Mouse (Mus musculus) kidney, postnatal 14 days (tissue): ENCODE results near the gene Ccl4.

Experiments
- DNase-seq: peaks from one replicate; pipeline ENCODE4 v3.0.0; 2022; ENCODE audit warnings: mixed read lengths

Gene Ccl4

DNA sequence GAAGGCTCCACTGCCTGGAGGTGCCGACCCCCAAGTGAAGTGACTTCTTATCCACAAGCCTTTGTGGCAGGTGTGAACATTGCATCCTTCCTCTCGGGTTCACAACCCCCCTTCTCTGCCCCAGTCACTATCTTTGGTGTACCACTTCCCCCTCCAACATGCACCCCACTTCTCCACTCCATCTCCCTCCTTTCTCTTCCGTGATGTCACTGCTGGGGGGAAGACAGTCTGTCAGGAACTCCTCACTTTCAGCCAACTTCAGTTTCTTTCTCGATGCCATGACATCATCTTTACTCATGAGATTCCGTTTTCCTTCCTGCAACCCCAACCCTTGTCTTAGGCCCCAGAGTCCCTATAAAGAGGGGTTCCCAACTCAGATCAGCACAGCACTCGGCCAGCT lies at the start of gene Ccl4:
Gene Ccl4, plus strand, starts transcription at position 381 of the 400 bp plus-strand sequence.
- no peak for DNase-seq

GRCm38 (mm10) chr11:83616586-83616985 lies 45.8 kb upstream of the Ccl4 start:
- no peak for DNase-seq

GRCm38 (mm10) chr11:83618238-83618637 lies 44.1 kb upstream of the Ccl4 start:
- no peak for DNase-seq

GRCm38 (mm10) chr11:83619037-83619436 lies 43.3 kb upstream of the Ccl4 start:
- no peak for DNase-seq

DNA sequence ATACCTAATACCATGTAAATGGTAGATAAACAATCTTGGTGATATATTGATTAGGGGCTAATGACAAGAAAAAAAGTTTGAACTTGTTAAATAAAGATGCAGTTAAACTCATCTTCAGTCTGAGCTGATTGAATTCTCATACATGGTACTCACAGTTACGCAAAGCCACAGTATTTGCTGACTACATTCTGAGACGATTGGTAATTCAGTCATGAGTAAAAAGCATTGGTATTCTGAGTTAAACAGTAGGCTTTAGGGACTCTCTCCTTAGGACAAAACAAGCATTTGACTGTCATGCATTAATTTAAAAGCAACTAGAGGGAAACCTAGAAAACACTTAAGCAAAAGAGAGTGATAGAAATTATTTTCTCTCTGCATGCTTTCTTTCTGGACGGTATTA lies 38.8 kb upstream of the Ccl4 start:
- DNase-seq: no peak

- no peak for DNase-seq
These were observed 33.6 kb upstream of the Ccl4 start for GRCm38 (mm10) chr11:83628808-83629207.

DNA sequence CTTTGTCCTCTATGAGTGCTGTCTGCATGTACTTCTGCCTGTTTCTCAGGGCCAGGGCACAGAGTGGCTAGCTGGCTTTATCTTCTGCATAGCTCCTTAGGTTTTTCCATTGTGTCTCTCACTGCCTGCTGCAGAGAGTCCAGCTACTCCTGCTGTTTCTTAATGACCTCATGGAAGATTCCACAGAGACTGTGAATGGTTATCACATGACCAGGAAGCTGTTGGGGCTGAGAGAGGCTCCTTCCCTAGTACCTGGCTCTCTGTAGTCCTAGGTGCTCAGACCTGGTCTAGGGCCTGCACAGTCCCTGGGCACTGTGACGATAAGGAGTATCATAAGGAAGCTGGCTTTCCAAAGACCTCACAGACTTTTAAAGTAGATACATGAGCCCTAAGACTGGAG lies 31.8 kb upstream of the Ccl4 start:
- DNase-seq: no peak

- DNase-seq: no peak
These were observed 31.3 kb upstream of the Ccl4 start for GRCm38 (mm10) chr11:83631065-83631464.

DNA sequence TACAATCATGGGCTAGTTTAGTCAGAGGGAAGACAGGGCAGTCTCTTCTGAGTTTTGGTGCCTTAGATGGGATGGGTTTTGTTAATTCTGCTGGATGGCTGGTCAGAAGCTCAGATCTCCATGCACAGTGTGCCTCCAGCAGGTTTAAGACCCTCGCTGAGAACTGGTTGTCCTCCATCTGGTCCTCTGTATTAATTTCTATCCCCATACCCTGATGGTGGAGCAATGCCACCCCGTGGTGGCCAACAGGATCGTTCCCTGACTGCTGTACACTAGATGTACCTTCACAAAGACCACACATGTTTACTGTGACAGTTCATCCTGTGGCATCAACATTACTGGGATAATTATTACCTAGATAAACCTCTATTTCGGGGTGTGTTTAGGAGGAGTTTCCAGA lies 29.6 kb upstream of the Ccl4 start:
- DNase-seq: peak; percentile 32

DNA sequence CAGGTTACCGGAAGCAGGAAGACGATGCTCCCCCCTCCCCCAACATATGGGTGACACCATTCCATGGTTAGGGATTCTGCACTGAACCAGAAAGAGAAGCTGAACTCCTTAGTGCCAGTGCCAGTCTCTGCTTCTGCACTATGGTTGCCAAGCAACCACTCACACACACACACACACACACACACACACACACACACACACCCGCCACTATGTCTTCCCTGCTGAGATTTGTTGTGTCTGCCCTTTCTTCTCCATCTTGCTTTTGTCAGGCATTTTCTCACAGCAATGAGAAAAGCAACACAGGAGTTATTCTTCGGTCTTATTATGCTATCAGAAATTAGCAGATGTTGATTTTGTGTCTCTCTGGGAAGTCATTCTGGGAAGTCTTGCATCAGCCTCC lies 28.0 kb upstream of the Ccl4 start:
- no peak for DNase-seq

GRCm38 (mm10) chr11:83634898-83635297 lies 27.5 kb upstream of the Ccl4 start:
- DNase-seq: no peak

DNA sequence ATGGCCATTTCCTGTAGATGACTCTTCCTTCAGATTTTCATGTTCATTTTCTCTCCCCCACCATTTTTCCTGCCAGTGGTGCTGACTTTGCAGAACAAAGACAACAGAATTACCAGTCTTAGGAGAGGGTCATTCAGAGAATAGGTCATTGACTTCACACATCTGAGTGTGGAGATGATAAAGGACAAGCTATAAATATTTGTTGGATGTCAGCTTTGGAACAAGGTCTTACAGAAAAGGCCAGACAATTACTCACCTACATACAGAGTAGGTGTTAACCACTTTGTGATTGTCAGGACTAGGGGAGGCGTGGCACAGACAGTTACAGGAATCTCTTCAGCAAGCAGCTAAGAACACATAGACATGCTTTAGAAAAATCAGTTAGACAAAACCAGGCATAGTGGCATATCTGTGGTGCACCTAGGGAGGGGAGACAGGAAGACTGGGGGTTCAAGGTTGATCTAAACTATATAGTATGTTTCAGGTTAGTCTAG lies 25.6 kb upstream of the Ccl4 start:
- no peak for DNase-seq

DNA sequence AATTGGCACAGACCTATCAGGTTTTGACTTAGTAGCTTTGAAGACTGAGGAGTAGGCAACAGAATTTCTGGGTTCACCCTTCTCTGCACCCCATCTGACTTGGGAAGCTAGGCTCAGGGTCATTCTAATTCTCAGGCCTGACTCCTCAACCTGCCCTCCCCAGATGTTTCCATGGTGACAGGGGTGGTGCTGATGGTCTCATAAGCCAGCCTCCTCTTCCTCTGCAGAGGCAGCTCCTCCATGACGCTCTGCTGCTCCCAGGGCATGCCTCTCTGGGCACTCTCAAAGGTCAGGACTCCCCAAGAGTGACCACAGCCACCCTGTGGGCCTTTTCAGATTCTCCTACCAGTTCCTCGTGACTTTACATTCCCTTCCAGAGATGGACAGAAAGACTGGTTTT lies 23.4 kb upstream of the Ccl4 start:
- DNase-seq: no peak

DNA sequence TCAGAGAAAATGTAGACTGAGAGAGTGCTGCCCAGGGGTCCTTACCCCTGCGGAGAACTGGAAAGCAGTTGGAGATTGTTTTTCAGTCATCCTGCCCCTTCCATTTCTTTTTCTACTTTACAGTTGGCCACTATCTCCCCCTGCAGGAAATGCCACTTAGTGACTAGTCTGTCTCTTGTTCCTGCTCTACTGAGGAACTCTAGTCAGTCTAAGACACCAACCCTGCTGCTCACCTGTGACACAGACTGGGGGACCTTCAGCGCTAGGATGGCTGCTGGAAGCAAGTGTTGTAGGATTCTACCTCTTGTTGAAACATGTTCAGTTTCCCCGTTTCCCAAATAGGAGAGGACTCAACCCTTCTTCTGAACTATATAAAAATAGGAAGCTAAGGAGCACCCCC lies 22.9 kb upstream of the Ccl4 start:
- no peak for DNase-seq

DNA sequence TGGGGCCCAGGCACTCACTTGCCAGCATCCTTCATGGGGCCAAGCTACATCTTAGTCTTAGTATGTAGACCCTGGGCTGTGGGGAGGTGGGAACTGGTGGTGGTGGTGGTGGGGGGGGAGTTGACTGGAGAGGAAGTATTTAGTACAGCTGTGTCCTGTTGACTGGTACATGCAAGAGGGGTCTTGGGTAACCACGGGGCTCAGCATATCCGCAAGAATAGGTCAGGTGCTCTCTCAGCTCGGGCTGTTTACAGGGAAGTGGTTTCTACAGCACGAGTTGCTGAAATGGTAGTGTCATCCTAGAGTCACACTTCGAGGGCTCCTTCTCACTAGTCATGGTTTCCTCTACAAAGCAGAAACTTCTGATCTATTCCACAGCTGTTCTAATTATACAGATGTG lies 22.2 kb upstream of the Ccl4 start:
- DNase-seq: no peak

DNA sequence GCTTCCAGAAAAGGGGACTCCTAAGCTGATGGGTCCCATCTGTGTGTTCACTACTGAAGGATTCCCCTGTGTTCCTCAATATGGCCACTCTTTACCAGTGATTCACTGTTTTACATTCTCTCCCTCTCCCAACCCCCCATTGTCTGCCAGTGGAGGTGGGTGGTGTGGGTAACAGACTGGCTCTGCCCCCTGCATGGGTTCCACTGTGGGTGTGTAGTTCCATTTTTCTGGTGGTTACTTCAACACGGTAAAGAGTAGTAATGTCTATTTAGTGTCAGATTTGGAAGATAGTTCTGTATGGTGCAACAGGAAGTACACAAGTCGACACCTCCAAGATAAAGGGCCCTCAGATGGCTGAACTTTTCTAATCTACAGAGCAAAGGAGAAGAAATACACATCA lies 21.2 kb upstream of the Ccl4 start:
- DNase-seq: no peak

DNA sequence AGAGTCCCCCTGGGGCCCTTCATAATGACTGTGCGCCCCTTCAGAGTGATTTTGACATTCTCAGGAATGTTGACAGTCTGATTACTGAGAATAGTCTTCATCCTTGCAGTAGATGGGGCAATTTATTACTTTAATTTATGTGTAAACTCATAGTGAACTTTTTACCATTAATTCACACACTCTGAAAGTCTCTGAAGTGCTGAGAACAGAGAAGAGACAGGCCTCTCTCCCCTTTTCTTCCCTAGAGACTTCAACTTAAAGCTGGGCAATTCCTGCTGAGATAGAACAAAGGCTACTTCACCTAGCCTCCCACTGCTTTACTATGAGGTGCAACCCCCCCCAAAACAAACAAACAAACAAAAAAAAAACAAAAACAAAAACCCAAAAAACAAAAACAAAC lies 16.9 kb upstream of the Ccl4 start, which contains the start of gene Rpl9-ps1:
Gene Rpl9-ps1, minus strand, starts transcription at position 101 of the 400 bp plus-strand sequence.
- DNase-seq: no peak

DNA sequence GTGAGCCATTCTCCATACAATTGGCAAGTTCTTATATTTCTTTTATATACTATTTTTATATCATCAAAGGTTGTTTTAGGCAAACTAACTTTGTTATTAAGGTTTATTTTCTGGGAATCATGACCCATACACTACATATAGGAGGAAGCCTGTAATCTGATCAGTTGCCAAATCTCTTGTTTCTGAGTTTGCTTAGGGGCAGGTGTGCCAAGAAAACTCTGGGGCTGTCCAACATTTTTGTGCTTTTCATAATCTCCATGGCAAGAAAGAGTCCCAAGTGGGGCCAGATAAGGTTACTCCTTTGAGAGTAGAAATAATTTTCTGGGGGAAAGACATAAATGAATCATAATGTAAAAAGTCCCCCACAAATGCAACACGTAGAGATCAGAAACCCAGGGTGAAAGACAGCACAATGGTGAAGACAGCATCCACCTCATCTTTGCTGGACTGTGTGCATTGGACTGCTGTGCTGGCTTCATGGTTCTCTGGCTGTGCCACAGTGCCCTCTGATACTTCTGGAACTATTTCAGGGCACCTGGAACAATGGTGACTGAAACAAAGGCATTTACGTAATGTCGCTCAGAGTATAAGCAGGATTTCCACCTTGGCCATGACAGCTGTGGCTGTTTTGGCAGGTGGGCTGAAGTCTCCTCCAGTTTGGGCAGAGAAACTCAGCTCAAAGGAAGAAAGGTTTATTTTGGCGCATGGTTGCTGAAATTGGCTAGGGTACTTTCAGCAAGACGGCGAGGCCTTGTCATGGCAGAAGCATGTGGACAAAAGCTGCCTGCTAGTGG lies 15.8 kb upstream of the Ccl4 start:
- DNase-seq: no peak

- no peak for DNase-seq
These were observed 13.0 kb upstream of the Ccl4 start, which contains the start of gene Ccl3 for GRCm38 (mm10) chr11:83649305-83649841. Gene Ccl3 (minus strand): TSS chr11:83649355.

- DNase-seq: no peak
These were observed 7.8 kb upstream of the Ccl4 start for GRCm38 (mm10) chr11:83654606-83655005.

DNA sequence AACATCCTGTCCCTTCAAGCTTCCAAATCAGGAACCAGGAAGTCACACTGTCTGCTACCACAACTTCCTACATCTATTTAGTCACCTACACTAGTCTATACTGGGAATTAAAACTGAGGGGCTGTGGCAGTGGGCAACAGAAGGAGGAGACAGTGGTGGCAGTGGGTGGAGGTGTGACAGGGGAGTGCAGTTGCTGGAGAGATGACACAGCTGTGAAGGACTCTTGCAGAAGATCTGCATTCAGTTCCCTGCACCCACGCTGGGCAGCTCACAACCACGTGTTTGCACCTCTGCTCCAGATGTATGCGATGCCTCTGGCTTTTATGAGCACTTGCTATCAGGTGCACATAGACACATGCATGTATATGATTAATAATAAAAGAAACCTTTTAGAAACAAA lies 4.9 kb upstream of the Ccl4 start:
- no peak for DNase-seq

- no peak for DNase-seq
These were observed 3.6 kb upstream of the Ccl4 start for GRCm38 (mm10) chr11:83658797-83659196.

DNA sequence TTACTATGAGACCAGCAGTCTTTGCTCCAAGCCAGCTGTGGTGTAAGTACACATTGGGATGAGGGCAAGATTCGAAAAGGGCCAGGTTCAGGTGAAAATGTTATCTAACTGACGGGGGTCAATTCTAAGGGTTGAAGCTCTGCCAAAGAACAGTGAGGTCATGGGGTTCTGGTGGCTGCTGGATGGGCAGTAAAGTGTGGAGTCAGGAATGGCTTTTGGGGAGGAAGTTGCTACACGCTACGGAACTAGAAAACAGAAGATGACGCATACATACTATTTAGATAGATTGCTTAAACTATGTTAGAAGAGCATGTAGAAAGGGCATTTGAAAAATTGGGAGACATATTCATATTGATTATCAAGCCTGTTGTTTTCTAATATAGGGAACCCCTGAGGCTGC lies 1.1 kb downstream of the Ccl4 start:
- no peak for DNase-seq

DNA sequence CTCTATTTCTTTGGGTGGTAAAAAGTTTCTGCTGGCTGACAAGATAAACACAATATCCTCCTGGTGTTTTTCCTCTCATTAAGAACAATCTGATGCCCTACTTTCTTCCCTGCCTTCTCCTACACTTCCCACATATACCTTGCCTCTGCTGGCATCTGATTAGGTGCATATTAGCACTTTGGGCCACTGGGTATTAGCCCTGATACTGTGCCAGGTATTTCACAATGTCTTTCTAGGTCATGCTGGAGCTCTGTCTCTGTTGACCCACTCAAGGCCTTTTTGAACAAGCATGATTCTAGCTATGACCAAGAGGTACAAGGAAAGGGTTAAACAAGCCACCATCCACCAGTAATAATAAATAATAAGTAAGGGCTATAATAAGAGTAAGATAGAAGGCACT lies 9.4 kb downstream of the Ccl4 start:
- no peak for DNase-seq

GRCm38 (mm10) chr11:83675665-83676064 lies 13.3 kb downstream of the Ccl4 start:
- no peak for DNase-seq
